Mouse (Mus musculus) CH12.LX (cell line): ENCODE results near the gene Zscan20. TPM values are rescaled to one million over a fixed set of nuclear protein-coding genes. Genes with fewer than 3 reads are reported as not detected.
A peak's percentile ranks its signal among the peaks of the same experiment; 100 is the strongest.

ENCODE experiments used
- DNase-seq: peaks from one replicate; pipeline ENCODE4 v3.0.0-alpha.2; 2013; ENCODE audit errors: extremely low read depth
- H3K27ac ChIP-seq: 2 replicates; pipeline ENCODE4 v1.5.1; 2012; ENCODE audit warnings: low read depth, mild to moderate bottlenecking, control low read depth, moderate library complexity; ENCODE audit not compliant: insufficient read depth
- H3K27me3 ChIP-seq: replicated peaks from 2 replicates; pipeline ENCODE3; 2012; ENCODE audit warnings: inconsistent platforms
- H3K36me3 ChIP-seq, 2 experiments: replicated peaks in 1 of 2; 2 replicates each; pipeline versions ENCODE3 to v1.6.1; 2012; ENCODE audit warnings: inconsistent platforms in 1 of 2, low read length in 1 of 2, mild to moderate bottlenecking in 1 of 2, mixed read lengths in 1 of 2, moderate library complexity in 1 of 2; ENCODE audit not compliant: control insufficient read depth in 1 of 2, insufficient read depth in 1 of 2
- H3K4me1 ChIP-seq, 2 experiments: 2 replicates each; pipeline ENCODE4 v1.6.1; 2012; ENCODE audit warnings: inconsistent platforms in 1 of 2, moderate library complexity in 1 of 2; ENCODE audit not compliant: insufficient read depth in 2 of 2, control insufficient read depth in 1 of 2
- H3K4me2 ChIP-seq: 2 replicates; pipeline ENCODE4 v1.6.1; 2012; ENCODE audit warnings: low read depth, mild to moderate bottlenecking, control low read depth; ENCODE audit not compliant: poor library complexity, insufficient read depth, severe bottlenecking
- H3K4me3 ChIP-seq, 3 experiments: fragments of 150-350 bp in 1 of 3; sonication (generic) in 1 of 3; replicated peaks in 1 of 3; 2 replicates each; pipeline versions ENCODE3 to v1.5.1; 2011 to 2012; ENCODE audit warnings: low read depth in 2 of 3, low read length in 2 of 3, mild to moderate bottlenecking in 2 of 3, moderate library complexity in 2 of 3, control low read depth in 1 of 3, improper control_type of control experiment in 1 of 3, inconsistent platforms in 1 of 3, mixed read lengths in 1 of 3; ENCODE audit not compliant: poor library complexity in 1 of 3
- H3K79me2 ChIP-seq: replicated peaks from 2 replicates; pipeline ENCODE4 v1.6.1; 2012; ENCODE audit warnings: mild to moderate bottlenecking, moderate library complexity; ENCODE audit not compliant: control insufficient read depth, poor library complexity, insufficient read depth, severe bottlenecking; ENCODE audit errors: extremely low read depth
- H3K9ac ChIP-seq: 2 replicates; pipeline ENCODE4 v1.6.1; 2012; ENCODE audit warnings: low read depth, mild to moderate bottlenecking, control low read depth, moderate library complexity; ENCODE audit not compliant: insufficient read depth
- H3K9me3 ChIP-seq: replicated peaks from 2 replicates; pipeline ENCODE3; 2012; ENCODE audit warnings: low read length, inconsistent platforms, mixed read lengths
- CHD1 ChIP-seq: IDR thresholded peaks from 2 replicates; pipeline ENCODE4 v1.6.1; 2012; ENCODE audit warnings: low read depth, low read length, improper control_type of control experiment, inconsistent platforms
- CHD2 ChIP-seq: IDR thresholded peaks from 2 replicates; pipeline ENCODE4 v1.6.1; 2011; ENCODE audit warnings: low read length, improper control_type of control experiment
- CTCF ChIP-seq, 2 experiments: IDR thresholded peaks in 1 of 2; conservative IDR thresholded peaks in 1 of 2; 2 replicates each; pipeline ENCODE4 v1.5.1; 2011 to 2012; ENCODE audit warnings: low read depth in 2 of 2, low read length in 2 of 2, improper control_type of control experiment in 1 of 2, inconsistent platforms in 1 of 2, mild to moderate bottlenecking in 1 of 2, moderate library complexity in 1 of 2
- IRF4 ChIP-seq: IDR thresholded peaks from 2 replicates; pipeline ENCODE4 v1.6.1; 2014; ENCODE audit warnings: low read depth, mild to moderate bottlenecking, inconsistent platforms, low read length, improper control_type of control experiment
- KAT2A ChIP-seq: IDR thresholded peaks from 2 replicates; pipeline ENCODE4 v1.6.1; 2012; ENCODE audit warnings: low read length, improper control_type of control experiment, inconsistent platforms; ENCODE audit not compliant: insufficient replicate concordance
- MAX ChIP-seq: IDR thresholded peaks from 2 replicates; pipeline ENCODE4 v1.6.1; 2011; ENCODE audit warnings: low read length, improper control_type of control experiment
- MAZ ChIP-seq: IDR thresholded peaks from 2 replicates; pipeline ENCODE4 v1.6.1; 2012; ENCODE audit warnings: low read depth, mild to moderate bottlenecking, inconsistent platforms, low read length, improper control_type of control experiment, moderate library complexity
- MYC ChIP-seq: IDR thresholded peaks from 2 replicates; pipeline ENCODE4 v1.6.1; 2011; ENCODE audit warnings: low read depth, mild to moderate bottlenecking, improper control_type of control experiment, low read length
- NELFE ChIP-seq: IDR thresholded peaks from 2 replicates; pipeline ENCODE4 v1.6.1; 2011; ENCODE audit warnings: low read depth, low read length, improper control_type of control experiment
- PAX5 ChIP-seq: IDR thresholded peaks from 2 replicates; pipeline ENCODE4 v1.6.1; 2012; ENCODE audit warnings: low read length, inconsistent platforms, mixed read lengths
- POLR2A ChIP-seq: IDR thresholded peaks from 2 replicates; pipeline ENCODE4 v1.6.1; 2011; ENCODE audit warnings: low read depth, mild to moderate bottlenecking, improper control_type of control experiment, low read length
- RAD21 ChIP-seq: IDR thresholded peaks from 2 replicates; pipeline ENCODE4 v1.6.1; 2011; ENCODE audit warnings: low read depth, mild to moderate bottlenecking, low read length, improper control_type of control experiment, moderate library complexity
- SMC3 ChIP-seq: IDR thresholded peaks from 2 replicates; pipeline ENCODE4 v1.6.1; 2011; ENCODE audit warnings: low read depth, low read length, improper control_type of control experiment
- USF2 ChIP-seq: conservative IDR thresholded peaks from 2 replicates; pipeline ENCODE4 v1.6.1; 2011; ENCODE audit warnings: low read depth, low read length, improper control_type of control experiment
- ZNF384 ChIP-seq: IDR thresholded peaks from 2 replicates; pipeline ENCODE4 v1.6.1; 2012; ENCODE audit warnings: low read depth, low read length, improper control_type of control experiment, inconsistent platforms
- dilution Hi-C: fragments of 300-500 bp; cut with MboI; formaldehyde crosslinking; loops from 2 replicates; pipeline ENCODE4 v1.14.3; 2020; ENCODE audit warnings: low sequenced_read_pairs; ENCODE audit not compliant: extremely low pct_unique_long_range_greater_than_20kb, extremely low pct_ligation_motif_present
- in situ Hi-C: fragments of 300-500 bp; cut with MboI; formaldehyde crosslinking; loops from 3 replicates; pipeline ENCODE4 v1.14.3; 2019; ENCODE audit warnings: low sequenced_read_pairs, low pct_ligation_motif_present, low pct_unique_long_range_greater_than_20kb, mixed read lengths
- polyA plus RNA-seq: library from polyadenylated mRNA; unstranded; fragments of >175 nt; gene quantifications from 2 replicates; pipeline ENCODE4 v1.2.1, GENCODE M21; 2012; ENCODE audit warnings: low read depth; ENCODE audit not compliant: insufficient read length
- total RNA-seq, 2 experiments: library from RNA; depleted of rRNA; stranded (reverse); fragments of 300-350 nt in 1 of 2; fragments of >200 nt in 1 of 2; gene quantifications; 2 replicates each; pipeline ENCODE4 v1.2.3; 2012 to 2014

Zscan20 gene
- total and polyA plus RNA-seq, 3 experiments = 3.4 to 7.6 (median 4.2) TPM

- dilution Hi-C loops = no loop called here
- H3K36me3 ChIP-seq = peaks cover 0 to 29% of the 10 kb centered on the region in 2 experiments
- DNase-seq = peak; percentile 66
- in situ Hi-C loops = loop anchor here (25.0 kb wide), 2 partner anchors 531 to 1181 kb away; partner anchors contain the start of genes Gjb4 and Gjb5
- no peak for TF ChIP-seq KAT2A
- TF ChIP-seq MYC = peak; percentile 94
- no peak for TF ChIP-seq POLR2A
- TF ChIP-seq MAZ = no peak
- TF ChIP-seq USF2 = no peak
- no peak for TF ChIP-seq CHD1
- no peak for TF ChIP-seq PAX5
- TF ChIP-seq IRF4 = no peak
- TF ChIP-seq CTCF (conservative IDR thresholded peaks at IDR 0.05 in 1 of 2, IDR thresholded peaks at IDR 0.05 in 1 of 2; ENCODE audit: low read depth in 2 of 2, low read length in 2 of 2) = peak; percentile 69 to 76
- TF ChIP-seq CHD2 = no peak
- TF ChIP-seq MAX = 0 out of 2 replicates have a peak, but pooled peaks have one; percentile 24
- TF ChIP-seq NELFE = no peak
- peak; percentile 47 for TF ChIP-seq SMC3
- TF ChIP-seq RAD21 = peak; percentile 72
- TF ChIP-seq ZNF384 = peak; percentile 71
- H3K4me3 ChIP-seq = peak overlapping the region; percentile 51 to 60 (median 58)
- H3K4me1 ChIP-seq = peaks cover 0 to 17% of the 10 kb centered on the region in 2 experiments; a peak in 2 of 4 replicates
- H3K27ac ChIP-seq = no peak overlapping the region
- H3K9me3 ChIP-seq = no peaks in the 10 kb centered on the region
- peak overlapping the region; percentile 74; the same call in 1 of the 2 replicates for H3K4me2 ChIP-seq
- peak overlapping the region; percentile 55; the same call in 1 of the 2 replicates for H3K9ac ChIP-seq
- no peaks in the 10 kb centered on the region for H3K79me2 ChIP-seq
- H3K27me3 ChIP-seq = no peaks in the 10 kb centered on the region
These were observed 66.5 kb downstream of the Zscan20 start for GRCm38 (mm10) chr4:128543378-128543777.

Other genes with a start within 250 kb of the Zscan20 start
- gene Tlr12, start 8.5 kb upstream of the Zscan20 start, total RNA-seq (2012; rRNA removed) = 0.04 TPM in 1 of 2 replicates, not detected in the other
- gene Tlr12, start 8.5 kb upstream of the Zscan20 start, total RNA-seq (2014; rRNA removed) = 0.12 and 0.31 TPM in 2 replicates
- 0.14 and 0.15 TPM in 2 replicates for gene Tlr12, start 8.5 kb upstream of the Zscan20 start, polyA plus RNA-seq
- gene Phc2, start 44.6 kb upstream of the Zscan20 start, total RNA-seq (2012; rRNA removed) = 29.6 and 32.7 TPM in 2 replicates
- 23.5 and 24.1 TPM in 2 replicates for gene Phc2, start 44.6 kb upstream of the Zscan20 start, total RNA-seq (2014; rRNA removed)
- 53.2 and 56.1 TPM in 2 replicates for gene Phc2, start 44.6 kb upstream of the Zscan20 start, polyA plus RNA-seq
- 0.04 TPM in 2 replicates for gene A3galt2, start 145.3 kb upstream of the Zscan20 start, total RNA-seq (2012; rRNA removed)
- gene A3galt2, start 145.3 kb upstream of the Zscan20 start, total RNA-seq (2014; rRNA removed) = not detected in 2 replicates
- gene A3galt2, start 145.3 kb upstream of the Zscan20 start, polyA plus RNA-seq = 0.07 and 0.11 TPM in 2 replicates
- gene Zfp362, start 195.9 kb upstream of the Zscan20 start, total RNA-seq (2012; rRNA removed) = 16.1 and 17.8 TPM in 2 replicates
- 9.7 and 9.9 TPM in 2 replicates for gene Zfp362, start 195.9 kb upstream of the Zscan20 start, total RNA-seq (2014; rRNA removed)
- 49.2 and 70.1 TPM in 2 replicates for gene Zfp362, start 195.9 kb upstream of the Zscan20 start, polyA plus RNA-seq